Mouse (Mus musculus) C2C12 (cell line): Measurements from ENCODE around the gene Gm42742.

Experiments used
- CTCF ChIP-seq: IDR thresholded peaks from one replicate; pipeline ENCODE4 v1.5.1; 2011; ENCODE audit not compliant: control insufficient read depth, insufficient read depth, insufficient read length
- FOSL1 ChIP-seq: IDR thresholded peaks from one replicate; pipeline ENCODE4 v1.8.0; 2011; ENCODE audit warnings: mild to moderate bottlenecking, low read length; ENCODE audit not compliant: poor library complexity, insufficient read depth, severe bottlenecking
- USF1 ChIP-seq: IDR thresholded peaks from one replicate; pipeline ENCODE4 v1.6.1; 2011; ENCODE audit warnings: low read depth, mild to moderate bottlenecking, control low read depth, moderate library complexity

DNA sequence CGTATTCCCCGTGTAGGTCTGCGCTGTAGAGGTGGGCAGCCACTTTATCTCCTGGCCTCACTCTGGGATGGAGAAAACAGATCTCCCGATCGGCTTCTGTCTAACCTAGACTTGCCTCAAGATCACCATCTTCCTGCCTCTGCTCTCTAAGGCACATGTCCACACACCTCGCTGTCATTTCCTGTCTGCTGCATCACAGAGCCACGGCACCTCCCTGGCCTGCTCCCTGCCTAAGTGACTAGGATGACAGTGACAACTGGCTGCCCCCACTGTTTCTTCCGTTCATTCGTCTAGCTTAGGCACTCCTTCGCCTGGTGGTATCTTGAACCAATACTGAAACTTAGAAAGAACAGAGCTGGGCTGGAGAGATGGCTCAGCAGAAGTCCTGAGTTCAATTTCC, 21.3 kb downstream of the Gm42742 start:
- TF ChIP-seq CTCF, result no peak
- no peak for TF ChIP-seq USF1
- no peak for TF ChIP-seq FOSL1
